Mouse (Mus musculus) heart, adult 9 months (tissue): ENCODE measurements around the gene Gm5592.
"Not testable (repeated sequence)": the region's sequence is repeated elsewhere in the genome, so short reads cannot be mapped to it uniquely, and the experiment has no call there.

Experiments used
- DNase-seq, 2 experiments: peaks; one replicate each; pipeline ENCODE4 v3.0.0; 2022; ENCODE audit warnings: low spot score in 2 of 2

Gm5592 gene

GRCm38 (mm10) chr7:41153541-41153940 is at the start of gene Gm5592:
Gene Gm5592 (plus strand): TSS chr7:41153841.
- DNase-seq: not testable (repeated sequence)

GRCm38 (mm10) chr7:41155806-41156205 is 2.2 kb downstream of the Gm5592 start:
- DNase-seq: not testable (repeated sequence)

- DNase-seq: not testable (repeated sequence)
Observed at GRCm38 (mm10) chr7:41157879-41158278, 4.2 kb downstream of the Gm5592 start.

- not testable (repeated sequence) for DNase-seq
Observed at GRCm38 (mm10) chr7:41158562-41158961, 4.9 kb downstream of the Gm5592 start.

- DNase-seq: no peak
Observed at GRCm38 (mm10) chr7:41193671-41194070, 40.0 kb downstream of the Gm5592 start.
